Mouse (Mus musculus): ENCODE data around the gene Coro2a.
"Not testable (repeated sequence)": the region's sequence is repeated elsewhere in the genome, so short reads cannot be mapped to it uniquely, and the experiment has no call there.

- TF ChIP-seq CTCF (IDR thresholded peaks at IDR 0.05; ENCODE audit: control insufficient read depth, insufficient read depth, low read length); POLR2A (IDR thresholded peaks at IDR 0.05; ENCODE audit: borderline replicate concordance, control insufficient read depth, low read depth, low read length): not testable (repeated sequence)
These were observed 21.2 kb downstream of the Coro2a start for GRCm38 (mm10) chr4:46580799-46581243.

Data from bone marrow, adult 2 months (tissue).